Mouse (Mus musculus) olfactory bulb, adult 2 months (tissue): ENCODE data around the gene Med13l.

Source experiments
- CTCF ChIP-seq: fragments of 200-500 bp; IDR thresholded peaks from 2 replicates; pipeline ENCODE4 v1.5.1; 2012; ENCODE audit warnings: low read depth, mild to moderate bottlenecking, low read length, moderate library complexity; ENCODE audit not compliant: insufficient read depth
- POLR2A ChIP-seq: fragments of 200-500 bp; IDR thresholded peaks from 2 replicates; pipeline ENCODE4 v1.6.1; 2012; ENCODE audit warnings: mild to moderate bottlenecking, low read depth, low read length, moderate library complexity; ENCODE audit not compliant: insufficient read depth

DNA sequence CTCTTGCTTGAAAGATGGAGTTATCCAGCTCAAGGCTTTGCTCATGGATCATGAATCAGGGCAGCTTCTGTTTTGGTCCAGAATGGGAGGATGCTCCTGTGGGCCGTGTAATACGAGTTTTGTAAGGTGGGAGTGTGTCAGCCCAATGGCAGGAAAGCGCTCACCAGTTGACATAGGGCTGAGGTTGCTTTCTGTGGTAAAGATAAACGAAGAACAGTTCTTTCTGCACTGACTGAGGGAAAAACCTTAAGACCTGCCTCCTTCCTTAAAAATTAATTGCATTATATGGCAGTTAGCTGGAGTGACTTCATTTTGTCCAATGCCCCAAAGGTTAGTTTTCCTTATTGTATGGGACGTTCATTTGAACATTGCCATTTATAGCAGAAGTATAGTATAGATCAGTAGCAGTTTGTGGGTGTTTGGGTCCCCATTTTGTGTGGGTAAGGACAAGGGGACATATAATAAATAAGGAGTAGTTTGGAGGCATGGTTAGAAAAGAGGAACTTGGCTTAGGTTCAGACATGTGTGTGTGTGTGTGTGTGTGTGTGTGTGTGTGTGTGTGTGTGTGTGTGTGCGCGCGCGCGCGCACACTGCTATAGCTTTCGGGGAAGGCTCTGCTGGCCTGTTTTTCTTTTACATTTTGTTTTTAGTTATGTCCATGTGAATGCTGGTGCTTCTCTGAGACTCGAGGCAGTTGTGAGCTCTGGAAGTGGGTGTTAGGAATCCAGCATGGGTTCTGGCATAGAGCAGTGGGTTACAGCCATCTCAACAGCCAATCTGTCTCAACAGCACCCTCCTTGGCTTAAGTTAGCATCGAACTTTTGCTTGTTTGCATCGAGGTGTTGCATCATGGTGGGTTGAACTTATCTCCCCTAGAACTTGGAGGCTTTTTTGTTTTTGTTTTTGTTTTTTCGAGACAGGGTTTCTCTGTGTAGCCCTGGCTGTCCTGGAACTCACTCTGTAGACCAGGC, 76.2 kb downstream of the Med13l start:
- no peak for TF ChIP-seq CTCF
- no peak for TF ChIP-seq POLR2A
